Mouse (Mus musculus): Measurements from ENCODE around the gene Itpkb.

Itpkb gene

GRCm38 (mm10) chr1:180314641-180315040, 15.6 kb upstream of the Itpkb start:
- DNase-seq (ENCODE audit: low spot score in 2 of 2), result no peak

GRCm38 (mm10) chr1:180315127-180315526, 15.2 kb upstream of the Itpkb start:
- no peak for DNase-seq (ENCODE audit: low spot score in 2 of 2)

GRCm38 (mm10) chr1:180317450-180317849, 12.8 kb upstream of the Itpkb start:
- no peak for DNase-seq (ENCODE audit: low spot score in 2 of 2)

- DNase-seq (ENCODE audit: low spot score in 2 of 2), result no peak
Observed at GRCm38 (mm10) chr1:180318407-180318806, 11.9 kb upstream of the Itpkb start.

- DNase-seq (ENCODE audit: low spot score in 2 of 2), result no peak
Observed at GRCm38 (mm10) chr1:180319895-180320294, 10.4 kb upstream of the Itpkb start.

- no peak for DNase-seq (ENCODE audit: low spot score in 2 of 2)
Observed at GRCm38 (mm10) chr1:180322896-180323295, 7.4 kb upstream of the Itpkb start.

GRCm38 (mm10) chr1:180323491-180323890, 6.8 kb upstream of the Itpkb start:
- no peak for DNase-seq (ENCODE audit: low spot score in 2 of 2)

GRCm38 (mm10) chr1:180324271-180324670, 6.0 kb upstream of the Itpkb start:
- DNase-seq (ENCODE audit: low spot score in 2 of 2), result no peak

- no peak for DNase-seq (ENCODE audit: low spot score in 2 of 2)
Observed at GRCm38 (mm10) chr1:180328794-180329665, 1.3 kb upstream of the Itpkb start.

GRCm38 (mm10) chr1:180329706-180330105, 579 bp upstream of the Itpkb start:
- DNase-seq (ENCODE audit: low spot score in 2 of 2), result no peak

- peak in 1 of 2 experiments; percentile 55 for DNase-seq (ENCODE audit: low spot score in 2 of 2)
Observed at GRCm38 (mm10) chr1:180330707-180331545, 641 bp downstream of the Itpkb start.

- DNase-seq (ENCODE audit: low spot score in 2 of 2), result no peak
Observed at GRCm38 (mm10) chr1:180331546-180332075, 1.3 kb downstream of the Itpkb start.

- no peak for DNase-seq (ENCODE audit: low spot score in 2 of 2)
Observed at GRCm38 (mm10) chr1:180332076-180332927, 2.0 kb downstream of the Itpkb start.

- no peak for DNase-seq (ENCODE audit: low spot score in 2 of 2)
Observed at GRCm38 (mm10) chr1:180332928-180333440, 2.7 kb downstream of the Itpkb start.

- DNase-seq (ENCODE audit: low spot score in 2 of 2), result no peak
Observed at GRCm38 (mm10) chr1:180333588-180333987, 3.3 kb downstream of the Itpkb start.

- DNase-seq (ENCODE audit: low spot score in 2 of 2), result no peak
Observed at GRCm38 (mm10) chr1:180334541-180334940, 4.3 kb downstream of the Itpkb start.

- no peak for DNase-seq (ENCODE audit: low spot score in 2 of 2)
Observed at GRCm38 (mm10) chr1:180335513-180336375, 5.5 kb downstream of the Itpkb start.

GRCm38 (mm10) chr1:180338358-180338757, 8.1 kb downstream of the Itpkb start:
- no peak for DNase-seq (ENCODE audit: low spot score in 2 of 2)

- no peak for DNase-seq (ENCODE audit: low spot score in 2 of 2)
Observed at GRCm38 (mm10) chr1:180339143-180339542, 8.9 kb downstream of the Itpkb start.

GRCm38 (mm10) chr1:180342944-180343343, 12.7 kb downstream of the Itpkb start:
- DNase-seq (ENCODE audit: low spot score in 2 of 2), result no peak
